Mouse (Mus musculus) NIH3T3 (cell line): Measurements from ENCODE around the gene C1qc.

Source experiments
- DNase-seq: peaks from one replicate; pipeline ENCODE4 v3.0.0-alpha.2; 2012; ENCODE audit warnings: low read depth

The C1qc gene

DNA sequence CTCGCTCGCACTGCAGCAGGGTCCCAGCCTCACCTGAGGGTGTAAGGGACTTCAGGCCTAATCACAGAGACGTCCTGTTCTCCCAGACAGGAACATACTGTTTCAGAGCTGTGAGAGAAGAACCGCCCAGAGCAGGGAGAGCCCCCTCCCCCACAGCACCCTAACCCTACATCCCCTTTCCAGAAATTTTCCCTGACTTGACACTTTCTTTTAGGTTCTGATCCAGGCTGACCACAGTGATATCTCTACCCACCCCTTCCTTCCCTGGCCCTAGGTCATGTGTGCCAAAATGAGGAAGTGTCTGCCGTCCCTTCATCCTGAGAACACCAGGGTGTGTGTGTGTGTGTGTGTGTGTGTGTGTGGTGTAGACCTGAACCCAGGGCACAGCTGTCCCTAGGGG lies at the start of gene C1qc:
TSS of gene C1qc (minus strand) at position 255 of the 400 bp plus-strand sequence.
- DNase-seq: no peak

DNA sequence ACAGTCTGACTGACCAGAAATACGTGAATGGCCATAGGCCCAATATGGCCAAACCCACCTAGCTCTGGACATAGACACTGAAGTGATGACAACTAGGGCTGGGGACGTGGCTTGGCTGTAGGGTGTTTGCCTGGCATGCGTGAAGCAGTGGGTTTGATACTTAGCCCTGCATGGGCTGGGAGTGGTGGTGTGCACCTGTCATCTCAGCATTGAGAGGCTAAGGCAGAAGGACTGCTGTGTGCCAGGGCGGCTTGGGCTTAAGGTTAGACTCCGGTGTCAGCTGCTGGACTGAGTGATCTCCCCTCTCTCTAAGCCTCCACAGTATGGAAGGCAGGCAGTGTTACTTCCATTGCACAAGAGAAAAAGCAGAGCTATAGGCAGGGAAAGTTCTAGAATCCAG lies 45.1 kb upstream of the C1qc start:
- no peak for DNase-seq

DNA sequence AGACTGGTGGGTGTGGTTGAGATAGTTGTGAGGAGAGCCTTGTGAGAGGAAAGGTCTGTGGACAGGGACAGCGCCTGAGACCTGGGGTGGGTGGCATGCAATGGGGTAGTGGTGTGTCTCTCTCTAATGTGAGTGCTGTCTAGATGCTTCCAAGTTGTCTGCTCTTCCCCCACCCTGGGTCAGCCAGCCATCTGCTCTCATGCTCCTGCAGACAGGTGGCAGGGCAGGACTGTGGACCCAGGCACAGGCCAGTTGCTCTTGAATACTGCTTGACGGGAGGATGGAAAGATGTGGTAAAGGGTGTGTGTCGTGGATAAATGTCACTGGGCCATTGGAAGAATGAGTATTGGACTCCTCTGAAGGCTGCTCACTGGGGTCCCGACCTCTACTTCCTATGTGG lies 44.5 kb upstream of the C1qc start:
- no peak for DNase-seq

DNA sequence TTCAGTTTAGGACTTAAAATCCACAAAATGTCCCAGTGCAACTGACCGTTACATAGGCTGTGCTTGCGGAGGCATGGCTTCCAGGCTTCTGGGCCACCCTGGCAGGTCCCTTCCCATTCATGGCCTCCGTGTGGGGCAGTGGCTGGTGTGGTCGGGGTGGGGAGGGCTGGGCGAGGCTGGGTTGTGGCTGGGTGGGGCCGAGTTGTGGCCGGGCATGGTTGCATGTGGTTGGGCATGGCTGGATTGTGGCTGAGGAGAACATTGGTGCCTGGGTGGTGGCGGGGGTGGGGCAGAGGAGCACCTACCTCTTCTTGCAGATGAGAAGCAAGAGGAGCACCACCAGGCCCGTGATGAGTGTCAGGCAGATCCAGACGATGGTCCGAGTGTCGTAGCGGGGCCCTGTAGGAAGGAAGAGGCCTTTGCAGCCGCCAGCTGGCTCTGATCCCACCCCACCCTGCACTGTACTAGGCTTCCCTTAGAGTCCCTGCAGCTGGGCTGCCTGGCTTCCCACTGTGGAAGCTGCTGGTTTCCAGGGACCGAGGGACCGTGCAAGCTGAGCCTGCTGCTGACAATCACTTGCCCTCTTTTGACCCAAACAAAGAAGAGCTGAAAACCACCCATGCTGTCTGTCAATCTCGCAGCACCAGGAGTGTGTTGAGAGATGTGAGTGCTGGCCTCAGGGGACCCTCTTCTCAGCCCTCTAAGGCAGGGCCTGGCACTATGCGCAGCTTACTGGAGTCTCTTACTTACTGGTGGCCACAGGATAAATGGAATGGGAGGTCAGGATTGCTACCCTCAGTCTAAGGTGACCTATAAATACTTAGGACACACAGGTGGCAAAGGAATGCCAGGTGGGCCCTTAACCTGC lies 42.1 kb upstream of the C1qc start:
- peak; percentile 6 for DNase-seq

DNA sequence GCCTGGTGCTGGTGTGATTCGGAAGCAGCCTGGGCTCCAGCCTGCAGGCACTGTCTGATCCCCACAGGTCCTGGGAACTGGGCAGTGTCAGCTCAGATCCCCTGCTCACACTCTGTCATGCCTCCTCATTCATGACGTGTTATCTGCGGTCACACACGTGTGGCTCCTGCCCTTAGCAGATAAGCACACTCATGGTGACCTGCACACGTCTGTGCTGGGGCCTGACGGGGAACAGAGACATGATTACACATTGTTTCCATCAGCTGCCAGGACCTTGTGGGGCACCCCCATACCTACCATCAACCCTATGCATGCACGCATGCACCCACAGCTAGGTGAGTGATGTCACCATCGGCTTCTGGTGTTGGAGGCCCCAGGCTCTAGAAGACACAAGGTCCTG lies 37.6 kb upstream of the C1qc start:
- DNase-seq: no peak

DNA sequence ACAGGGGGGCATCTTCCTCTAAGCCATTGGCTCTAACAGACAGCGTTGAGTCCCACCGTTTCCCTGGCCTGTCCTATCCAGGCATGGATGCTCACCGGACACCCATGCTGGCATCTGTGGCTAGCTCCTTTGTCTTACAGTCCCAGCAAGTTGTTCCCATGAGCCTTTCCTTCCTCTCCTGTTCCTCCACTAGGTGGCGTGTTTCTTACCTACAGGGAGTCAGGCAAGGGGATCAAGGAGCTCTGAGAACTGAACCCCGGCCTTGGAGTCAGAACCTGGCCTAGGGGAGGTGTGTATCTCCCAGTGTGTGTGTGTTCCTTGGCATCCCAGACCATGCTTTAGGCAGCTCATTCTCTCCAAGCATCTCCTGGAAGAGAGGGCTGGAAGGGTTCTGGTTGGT lies 36.1 kb upstream of the C1qc start:
- peak; percentile 59 for DNase-seq

DNA sequence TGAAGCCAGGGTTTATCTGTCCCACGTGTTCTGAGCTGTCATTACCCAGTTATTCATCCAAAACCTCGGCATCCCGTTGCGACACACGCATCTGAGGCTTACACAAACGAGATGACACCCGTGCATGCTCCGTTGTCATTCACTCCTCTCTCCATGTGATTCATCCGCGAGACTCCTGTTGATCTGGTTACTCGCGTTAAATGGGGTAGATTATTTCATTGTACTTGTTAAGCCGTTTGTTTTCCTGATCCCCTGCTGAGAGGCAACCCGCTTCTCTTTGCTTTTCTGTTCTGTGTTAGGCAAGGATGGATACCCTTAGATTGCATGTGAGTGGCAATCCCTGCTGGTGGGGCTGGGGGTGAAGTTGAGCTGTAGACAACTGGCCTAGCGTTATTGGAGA lies 32.9 kb upstream of the C1qc start:
- no peak for DNase-seq

DNA sequence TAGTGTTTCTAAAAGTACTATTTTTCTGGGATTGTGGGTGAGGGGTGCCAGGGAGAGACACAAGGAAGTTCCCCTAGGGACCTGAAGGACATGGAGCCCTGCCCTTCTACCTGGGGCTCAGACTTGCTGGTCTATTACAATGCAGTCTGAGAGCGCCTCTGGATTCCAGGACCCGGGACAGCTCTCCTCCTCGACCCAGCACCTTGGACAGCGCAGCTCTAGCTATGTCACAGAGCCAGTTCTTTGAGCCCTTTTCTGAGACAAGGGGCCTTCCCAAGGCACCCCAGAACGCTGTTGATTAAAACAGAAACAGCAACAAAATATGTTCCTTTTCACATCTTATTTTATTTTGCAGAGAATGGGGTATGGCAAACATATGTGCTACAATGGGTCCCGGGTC lies 31.7 kb upstream of the C1qc start:
- peak; percentile 82 for DNase-seq

DNA sequence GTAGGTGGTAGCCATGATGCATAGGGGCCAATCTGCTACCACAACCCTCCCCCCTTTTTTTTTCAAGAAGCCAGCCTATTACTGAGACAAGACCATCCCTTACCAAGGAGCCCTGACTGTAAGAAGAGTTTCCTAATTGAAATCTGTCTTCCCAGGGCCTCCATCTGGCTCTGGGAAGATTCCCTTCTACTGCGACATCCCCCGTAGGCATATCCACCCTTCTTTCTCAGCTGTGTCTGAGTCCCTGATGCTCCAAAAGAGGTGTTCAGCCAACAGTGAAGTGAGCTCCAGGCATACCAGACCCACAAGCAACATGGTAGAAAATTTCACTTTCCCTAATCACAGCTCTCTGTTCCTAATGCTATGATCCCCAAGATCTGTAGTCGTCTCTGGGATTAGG lies 26.7 kb upstream of the C1qc start:
- DNase-seq: no peak

DNA sequence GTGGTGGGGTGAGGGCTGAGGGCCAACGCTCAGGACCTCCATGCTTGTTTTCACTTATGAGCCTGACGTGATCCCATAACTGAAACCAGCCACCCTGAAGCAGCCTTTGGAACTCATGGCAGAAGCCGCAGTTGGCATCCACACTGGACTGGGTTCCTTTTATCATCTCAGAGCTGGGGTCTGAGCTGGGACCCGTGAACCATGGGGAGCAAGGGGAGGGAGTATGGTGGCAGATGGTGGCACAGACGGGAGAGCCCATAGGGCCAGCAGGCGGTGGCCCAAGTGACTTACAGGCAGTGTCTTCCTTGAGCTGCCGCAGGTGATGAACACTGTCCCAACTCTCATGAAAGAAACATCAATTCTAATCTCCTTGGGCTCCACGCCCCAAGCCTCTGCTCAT lies 26.0 kb upstream of the C1qc start:
- DNase-seq: no peak

DNA sequence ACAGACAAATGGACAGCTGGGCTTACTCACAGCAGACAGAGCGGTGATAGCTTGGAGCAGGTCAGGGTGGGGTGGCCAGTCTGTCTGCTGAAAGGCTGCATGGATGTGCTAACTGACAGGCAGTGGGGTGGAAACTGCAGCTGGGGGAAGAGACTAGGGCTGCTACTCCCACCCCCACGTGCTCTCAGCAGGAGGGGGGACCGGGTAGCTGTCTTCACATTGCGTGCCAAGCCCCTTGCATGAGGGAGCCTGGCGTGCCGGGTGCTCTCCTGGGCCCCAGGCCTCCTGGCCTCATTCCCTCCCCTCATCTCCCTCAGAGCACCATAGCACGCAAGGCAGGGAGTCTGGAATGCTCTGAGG lies 24.3 kb upstream of the C1qc start:
- no peak for DNase-seq

DNA sequence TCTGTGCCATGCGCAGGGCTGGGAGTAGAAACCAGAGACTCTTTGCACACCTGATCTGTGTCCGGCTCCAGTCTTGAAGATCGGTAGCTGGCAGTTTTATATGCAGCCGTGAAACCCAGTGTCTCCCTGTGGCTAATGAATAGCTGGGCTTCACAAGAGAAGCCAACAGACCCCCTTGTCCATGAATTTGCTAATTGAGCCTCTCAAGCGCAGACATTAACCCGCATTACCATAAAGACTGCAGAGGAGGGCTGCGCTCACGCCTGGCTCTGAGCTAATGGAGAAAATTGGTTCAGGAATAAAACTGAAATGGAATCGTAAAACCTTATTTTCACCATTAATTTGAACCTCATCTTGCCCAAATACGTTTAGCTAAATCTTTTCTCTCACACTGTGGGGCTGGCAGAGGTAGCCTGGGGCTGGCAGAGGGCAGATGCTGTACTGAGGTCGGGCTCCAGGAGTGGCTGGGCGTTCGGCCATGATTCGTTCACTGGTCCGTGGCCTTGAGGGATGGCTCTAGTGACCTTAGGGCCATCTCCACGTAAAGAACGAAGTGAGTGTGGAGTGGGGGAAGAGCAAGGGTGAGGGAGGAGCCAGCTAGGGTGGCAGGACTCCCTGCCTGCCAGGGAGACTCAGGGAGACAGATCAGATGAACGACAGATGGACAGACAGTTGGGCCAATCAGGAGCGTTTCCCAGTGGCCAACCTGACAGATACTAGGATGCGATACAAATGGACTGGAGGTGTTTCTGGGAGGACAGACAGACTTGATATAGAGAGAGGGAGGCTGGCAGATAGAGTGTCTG lies 23.7 kb upstream of the C1qc start:
- DNase-seq: no peak

DNA sequence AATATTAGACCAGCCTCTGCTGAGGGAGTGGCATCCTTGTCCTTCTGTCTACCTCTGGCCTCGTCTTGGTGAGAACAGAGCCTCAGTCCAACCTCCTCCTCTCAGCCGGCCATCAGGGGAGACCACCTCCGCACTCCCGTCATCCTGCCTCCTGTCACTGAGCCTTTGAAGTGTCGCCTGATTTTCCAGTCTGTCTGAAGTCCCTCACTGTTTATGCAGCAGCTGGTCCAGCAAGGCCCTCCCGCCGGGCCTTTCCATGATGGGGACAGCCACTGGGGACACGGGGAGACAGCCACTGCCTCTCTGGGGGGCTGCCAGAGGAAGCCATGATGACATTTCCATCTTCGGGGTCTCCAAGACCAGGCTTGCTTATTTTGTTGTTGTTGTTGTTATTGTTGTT lies 20.0 kb upstream of the C1qc start:
- no peak for DNase-seq

DNA sequence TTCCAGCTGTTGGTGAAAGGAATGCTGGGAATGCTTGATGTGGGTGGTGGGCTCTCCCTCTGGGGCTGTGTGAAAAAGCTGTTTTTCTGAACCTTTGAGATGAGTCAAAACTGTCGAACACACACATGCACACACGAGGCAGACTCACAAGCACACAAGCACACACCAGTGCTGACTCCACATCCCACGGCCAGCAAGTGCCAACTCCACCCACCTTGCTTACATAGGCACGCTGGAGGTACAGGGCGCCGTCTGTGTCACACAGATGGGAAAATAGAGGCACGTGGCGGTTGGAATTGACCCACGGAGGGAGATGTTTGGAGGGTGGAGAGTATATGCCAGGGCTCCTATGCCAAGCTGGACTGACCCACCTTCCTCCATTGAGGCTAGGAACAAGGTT lies 18.9 kb upstream of the C1qc start:
- DNase-seq: no peak

DNA sequence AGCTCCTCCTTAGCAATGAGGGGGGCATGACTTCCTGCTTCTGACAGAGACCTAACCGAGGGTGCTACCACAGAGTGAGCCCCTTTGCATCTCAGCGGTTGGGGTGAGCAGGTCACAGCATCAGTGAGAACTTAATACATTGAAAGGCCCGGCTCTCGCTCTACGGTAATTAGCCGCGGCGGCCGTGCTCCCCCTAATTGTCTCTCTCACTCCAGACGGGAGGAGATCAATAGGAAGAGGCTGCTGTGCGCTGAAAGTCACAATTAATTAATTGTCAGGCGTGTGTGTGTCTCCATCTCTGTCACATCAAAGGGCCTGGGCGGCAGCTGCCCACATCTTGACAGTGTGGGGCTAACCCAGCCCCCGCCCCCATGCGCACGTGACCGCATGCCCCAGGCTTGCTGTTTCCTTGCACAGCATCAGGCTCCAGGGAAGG lies 18.4 kb upstream of the C1qc start:
- no peak for DNase-seq

DNA sequence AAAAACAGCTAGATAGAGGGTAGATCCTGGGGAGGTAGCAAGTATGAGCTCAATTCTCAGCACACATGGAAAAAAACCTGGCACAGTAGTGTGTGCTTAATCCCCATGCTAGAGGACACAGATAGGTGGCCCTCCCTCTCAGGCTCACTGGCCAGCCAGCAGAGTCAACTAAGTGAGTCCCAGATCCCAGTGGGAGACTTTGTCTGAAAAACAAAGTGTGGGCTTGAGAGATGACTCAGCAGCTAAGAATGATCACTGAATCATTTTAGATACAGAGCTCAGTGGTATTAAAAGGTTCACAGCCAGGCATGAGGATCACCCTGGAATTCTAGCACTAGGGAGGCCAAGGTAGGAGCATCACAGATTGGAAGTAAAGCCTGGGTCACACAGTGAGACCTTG lies 14.9 kb upstream of the C1qc start:
- no peak for DNase-seq

DNA sequence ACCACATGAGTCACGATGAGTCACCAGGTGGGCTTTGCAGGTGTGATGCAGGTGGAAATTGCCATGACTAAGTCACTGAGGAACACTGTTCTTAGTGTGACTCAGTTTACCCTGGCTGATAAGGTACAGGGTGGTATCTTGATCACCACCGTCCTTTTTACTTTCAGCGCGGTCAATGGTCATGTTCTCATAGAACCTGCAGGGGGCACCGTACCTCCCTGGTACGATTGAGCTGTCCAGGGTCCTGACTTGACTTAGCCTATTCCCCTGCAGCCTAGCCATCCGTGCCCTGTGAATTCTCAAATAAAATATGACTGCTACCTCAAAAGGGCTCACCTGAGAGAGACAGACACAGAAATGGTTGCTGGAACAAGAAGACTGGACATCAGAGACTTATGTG lies 14.2 kb upstream of the C1qc start:
- DNase-seq: peak; percentile 83

DNA sequence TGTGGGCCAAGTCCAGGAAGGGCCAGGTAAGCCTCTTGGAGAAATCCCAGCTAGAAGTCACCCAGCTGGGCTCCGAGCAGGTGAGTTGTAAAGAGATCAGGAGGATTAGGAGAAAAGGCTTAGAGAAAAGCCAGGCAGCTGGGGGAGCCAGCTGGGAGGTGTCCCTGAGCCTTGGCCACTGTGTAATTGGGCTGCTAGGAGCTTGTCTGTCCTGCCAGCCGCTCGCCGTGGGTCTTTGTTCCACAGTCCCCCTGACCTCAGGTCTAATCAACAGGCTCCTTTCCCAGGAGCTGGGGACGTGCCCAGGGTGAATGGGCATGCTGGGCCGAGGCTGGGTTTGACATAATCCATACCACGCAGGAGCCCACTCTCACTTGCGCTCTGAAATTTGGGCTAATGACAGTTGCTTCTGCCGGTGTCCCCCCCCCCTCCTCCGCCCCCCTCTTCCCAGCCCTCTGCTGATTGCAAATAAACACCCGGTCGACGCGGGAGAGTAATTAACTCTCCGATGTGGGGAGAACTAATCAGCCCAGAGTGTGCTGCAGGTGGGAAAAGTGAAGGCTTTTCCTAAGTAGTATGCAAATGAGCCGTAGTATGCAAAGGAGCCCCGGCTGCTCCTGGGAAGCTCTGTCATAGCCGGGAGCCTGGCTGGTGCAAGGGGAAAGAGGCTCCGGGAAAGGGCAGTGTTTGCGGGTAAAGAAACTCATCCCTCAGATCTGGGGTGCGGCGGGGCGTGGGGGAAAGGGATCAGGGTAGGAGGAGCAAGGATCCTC lies 12.1 kb upstream of the C1qc start:
- DNase-seq: no peak

DNA sequence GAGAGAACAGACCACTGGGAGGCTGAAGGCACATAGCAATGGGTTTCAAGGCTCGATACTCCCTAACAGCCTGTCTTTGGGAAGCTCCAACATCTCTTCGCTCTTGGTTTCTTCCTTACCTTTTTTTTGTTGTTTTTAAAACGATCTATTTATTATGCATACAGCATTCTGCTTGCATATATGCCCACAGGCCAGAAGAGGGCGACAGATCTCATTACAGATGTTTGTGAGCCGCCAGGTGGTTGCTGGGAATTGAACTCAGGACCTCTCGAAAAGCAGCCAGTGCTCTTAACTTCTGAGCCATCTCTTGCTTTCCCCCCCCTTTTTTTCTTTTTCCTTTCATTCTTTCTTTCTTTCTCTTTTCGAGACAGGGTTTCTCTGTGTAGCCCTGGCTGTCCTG lies 6.3 kb upstream of the C1qc start:
- peak; percentile 24 for DNase-seq

DNA sequence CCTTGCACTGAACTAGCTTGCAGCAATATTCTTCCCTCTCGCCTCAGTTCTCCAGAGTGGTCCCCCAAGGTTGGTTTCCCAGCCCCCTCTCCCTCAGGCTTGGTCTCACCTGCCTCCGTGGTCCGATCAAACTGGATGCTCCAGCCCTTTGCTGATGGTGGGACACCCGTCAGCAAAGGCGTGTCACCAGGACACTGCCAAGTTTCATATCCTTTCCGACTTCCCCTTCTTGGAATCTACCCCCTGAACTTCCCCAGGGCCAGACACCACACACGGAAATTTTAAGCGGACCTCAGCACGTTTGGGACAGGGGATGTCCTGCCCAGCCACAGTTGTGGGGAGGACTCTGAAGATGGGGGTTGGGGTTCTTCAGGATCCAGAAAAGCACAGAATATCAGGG lies 5.8 kb upstream of the C1qc start, which contains the start of gene C1qa:
TSS of gene C1qa (minus strand) at position 167 of the 400 bp plus-strand sequence.
- no peak for DNase-seq

DNA sequence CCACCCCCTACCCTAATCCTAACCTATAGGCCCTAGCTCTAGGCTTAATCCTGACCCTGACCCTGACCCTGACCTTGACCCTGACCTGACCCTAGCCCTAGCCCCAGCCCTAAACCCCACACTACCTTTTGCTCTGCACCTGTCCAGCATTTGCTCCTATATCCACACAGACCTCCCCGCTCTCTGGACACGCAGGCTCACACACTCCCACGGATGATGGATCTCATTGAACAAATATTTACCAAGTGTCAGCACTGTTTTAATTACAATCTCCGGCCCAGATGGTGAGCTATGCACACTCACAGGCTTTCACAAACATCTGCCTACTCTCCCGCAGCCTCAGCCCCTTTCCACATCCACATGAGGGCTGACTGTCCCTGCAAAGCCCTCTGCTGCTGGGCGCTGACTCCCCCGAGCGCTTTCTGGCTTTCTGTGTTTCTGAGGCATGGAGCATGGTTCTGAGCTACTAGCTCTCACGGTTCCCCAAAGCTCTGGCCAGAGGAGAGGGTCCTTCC lies 5.3 kb upstream of the C1qc start:
- DNase-seq: no peak

DNA sequence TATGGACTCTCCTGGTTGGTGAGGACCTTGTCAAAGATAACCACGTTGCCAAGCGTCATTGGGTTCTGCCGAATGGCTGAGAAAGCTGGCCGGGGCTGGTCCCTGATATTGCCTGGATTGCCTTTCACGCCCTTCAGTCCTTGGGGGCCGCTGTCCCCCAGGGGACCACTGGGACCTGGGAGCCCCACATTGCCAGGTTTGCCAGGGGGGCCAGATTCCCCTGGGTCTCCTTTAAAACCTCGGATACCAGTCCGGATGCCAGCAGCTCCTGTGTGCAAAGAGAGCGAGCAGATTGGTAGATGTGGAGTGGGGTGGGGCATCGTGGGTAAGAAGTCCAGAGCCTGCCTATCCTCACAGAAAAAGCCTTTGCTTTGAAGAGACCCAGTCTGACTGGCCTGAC lies 3.6 kb upstream of the C1qc start:
- no peak for DNase-seq
